Mouse (Mus musculus) stomach, embryonic 16.5 days (tissue): Measurements from ENCODE around the gene Reln. TPM values are rescaled to one million over a fixed set of nuclear protein-coding genes. Genes with fewer than 3 reads are reported as not detected.

Source experiments
- ATAC-seq: fragments of 200-750 bp; cut with Nextera tagmentation; 2 replicates; pipeline ENCODE4 v1.8.0; 2017; ENCODE audit warnings: moderate number of reproducible peaks, moderate TSS enrichment; ENCODE audit not compliant: insufficient read depth, low FRiP score
- H3K27ac ChIP-seq: fragments of 300-500 bp; sonication (generic); 2 replicates; pipeline ENCODE4 v1.5.1; 2014; ENCODE audit warnings: low read length
- H3K27me3 ChIP-seq: fragments of 300-500 bp; sonication (generic); 2 replicates; pipeline ENCODE4 v1.6.1; 2014; ENCODE audit warnings: low read length, control low read depth, mixed read lengths; ENCODE audit not compliant: control insufficient read depth, insufficient read depth
- H3K36me3 ChIP-seq: fragments of 300-500 bp; sonication (generic); 2 replicates; pipeline ENCODE4 v1.6.1; 2014; ENCODE audit warnings: low read length; ENCODE audit not compliant: control insufficient read depth, insufficient read depth
- H3K4me1 ChIP-seq: fragments of 300-500 bp; sonication (generic); 2 replicates; pipeline ENCODE4 v1.6.1; 2014; ENCODE audit warnings: low read length, control low read depth, mixed read lengths; ENCODE audit not compliant: control insufficient read depth, insufficient read depth
- H3K4me2 ChIP-seq: fragments of 300-500 bp; sonication (generic); 2 replicates; pipeline ENCODE4 v1.6.1; 2014; ENCODE audit warnings: low read depth, low read length, mixed read lengths
- H3K4me3 ChIP-seq: fragments of 300-500 bp; sonication (generic); replicated peaks from 2 replicates; pipeline ENCODE4 v1.5.1; 2014; ENCODE audit warnings: mild to moderate bottlenecking, low read length
- H3K9ac ChIP-seq: fragments of 300-500 bp; sonication (generic); 2 replicates; pipeline ENCODE4 v1.6.1; 2014; ENCODE audit warnings: low read length
- H3K9me3 ChIP-seq: fragments of 300-500 bp; sonication (generic); replicated peaks from 2 replicates; pipeline ENCODE4 v1.6.1; 2016; ENCODE audit warnings: low read length, control low read depth; ENCODE audit not compliant: control insufficient read depth
- WGBS: fragments of 180-500 bp; shearing (Covaris S2); extraction: QIAGEN DNeasy Blood & Tissue Kit; methylation state at CpG from one replicate; pipeline ENCODE4 v1.1.7; 2014; 5-methylcytosine and 5-hydroxymethylcytosine counted together
- polyA plus RNA-seq: library from polyadenylated mRNA; unstranded; fragments of >200 nt; fragmentation: Nextera tagmentation; extraction: Ambion mirVana; gene quantifications from 2 replicates; pipeline ENCODE4 v1.2.1, GENCODE M21; 2015

Gene Reln
- polyA plus RNA-seq, 1 experiment from 2014 or later, result 4.7 TPM

DNA sequence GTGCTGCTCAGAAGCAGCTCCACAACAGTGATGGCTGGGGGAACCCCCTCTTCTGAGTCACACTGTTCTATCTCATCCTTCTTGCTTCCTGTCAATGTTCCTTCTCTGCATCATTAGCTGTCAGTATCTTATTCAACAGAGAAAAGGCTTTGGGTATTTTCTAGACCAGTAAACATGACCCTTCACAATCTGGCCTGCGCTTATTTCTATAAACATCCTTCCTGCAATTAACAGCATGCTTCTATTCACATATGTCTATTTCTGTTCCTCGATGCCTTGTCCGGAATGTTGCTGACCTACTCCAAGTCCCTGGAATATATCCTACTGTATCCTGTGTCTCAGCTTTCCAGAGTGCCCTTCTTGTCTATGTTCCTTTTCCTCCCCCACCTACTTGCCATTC, 89.2 kb downstream of the Reln start:
- no peak overlapping the region for H3K27ac ChIP-seq
- H3K4me2 ChIP-seq, result no peak overlapping the region
- no peak for ATAC-seq
- no peak overlapping the region for H3K9ac ChIP-seq
- no peaks in the 10 kb centered on the region for H3K9me3 ChIP-seq
- H3K4me1 ChIP-seq, result no peaks in the 10 kb centered on the region
- no peak overlapping the region for H3K4me3 ChIP-seq
- 59% methylated on average over 3 of the region's 3 CpGs for WGBS
- no peaks in the 10 kb centered on the region for H3K27me3 ChIP-seq
- H3K36me3 ChIP-seq, result no peaks in the 10 kb centered on the region

DNA sequence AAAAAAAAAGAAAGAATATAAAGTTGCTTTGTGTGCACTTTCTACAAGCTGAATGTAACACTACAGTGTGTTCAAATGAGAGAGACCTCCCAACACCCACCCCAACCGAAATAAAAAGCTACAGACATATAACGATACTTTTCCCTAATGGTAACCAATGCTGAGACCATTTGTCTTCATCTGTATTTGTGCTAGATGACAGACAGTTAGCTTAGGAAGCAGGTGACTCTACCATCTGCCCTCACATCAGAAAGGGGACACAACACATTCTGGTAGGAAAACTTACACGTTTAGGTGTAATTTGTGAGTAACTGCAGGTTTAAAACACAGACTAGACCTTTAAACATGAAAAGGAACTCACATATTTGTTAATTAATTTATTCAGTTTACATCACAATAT, 90.6 kb downstream of the Reln start:
- 82% methylated on average over 3 of the region's 3 CpGs for WGBS

DNA sequence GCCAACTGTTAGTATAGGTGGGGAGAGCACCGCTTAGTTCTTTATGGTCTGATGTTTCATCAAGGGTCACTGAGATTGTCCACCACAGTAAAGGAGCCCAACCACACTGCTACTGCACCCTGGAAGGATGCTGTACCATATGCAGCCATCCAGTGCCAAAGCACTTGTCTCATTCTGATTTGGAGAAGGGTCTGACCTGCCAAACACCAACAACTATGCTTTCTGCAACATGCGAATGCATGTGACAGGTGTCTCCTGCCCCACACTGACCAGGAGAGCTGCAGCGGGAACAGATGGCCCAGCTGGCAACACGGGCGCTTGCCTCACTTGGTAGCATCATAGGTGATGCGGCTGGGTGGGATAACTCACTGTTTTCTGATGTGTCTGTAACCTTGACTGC, 91.2 kb downstream of the Reln start:
- Histone ChIP-seq H3K27ac (no peak overlapping the region), H3K9ac (no peak overlapping the region), H3K4me2 (no peak overlapping the region), H3K4me1 (no peaks in the 10 kb centered on the region), H3K4me3 (no peak overlapping the region), H3K9me3 (no peaks in the 10 kb centered on the region), H3K36me3 (no peaks in the 10 kb centered on the region), H3K27me3 (no peaks in the 10 kb centered on the region)
- 87% methylated on average over 6 of the region's 6 CpGs for WGBS
- ATAC-seq, result no peak

More for the DNA sequence above, 90.6 kb downstream of the Reln start:
- Histone ChIP-seq H3K9ac (no peak overlapping the region), H3K9me3 (no peaks in the 10 kb centered on the region), H3K4me3 (no peak overlapping the region), H3K36me3 (no peaks in the 10 kb centered on the region), H3K27me3 (no peaks in the 10 kb centered on the region), H3K27ac (no peak overlapping the region), H3K4me1 (no peaks in the 10 kb centered on the region), H3K4me2 (no peak overlapping the region)
- ATAC-seq, result no peak

DNA sequence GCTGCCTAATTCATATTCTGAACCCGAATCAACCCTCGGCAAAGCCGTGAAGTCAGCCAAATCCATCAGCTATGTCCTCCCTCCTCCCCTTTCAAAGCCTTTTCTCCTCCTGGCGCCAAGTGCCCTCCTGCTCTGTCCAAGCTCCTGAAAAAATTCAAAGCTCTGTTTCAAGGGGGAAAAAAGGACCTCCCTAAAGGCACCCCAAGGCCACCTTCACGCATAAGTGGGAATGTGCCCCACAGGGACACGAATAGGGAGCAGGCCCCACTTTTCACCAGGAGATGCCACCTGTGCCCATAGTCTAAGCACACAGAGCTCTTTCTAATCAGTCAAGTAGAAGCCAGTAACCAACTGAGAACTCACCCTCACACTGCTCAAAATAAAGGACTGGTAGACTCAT, 96.7 kb downstream of the Reln start:
- 80% methylated on average over 6 of the region's 6 CpGs for WGBS

DNA sequence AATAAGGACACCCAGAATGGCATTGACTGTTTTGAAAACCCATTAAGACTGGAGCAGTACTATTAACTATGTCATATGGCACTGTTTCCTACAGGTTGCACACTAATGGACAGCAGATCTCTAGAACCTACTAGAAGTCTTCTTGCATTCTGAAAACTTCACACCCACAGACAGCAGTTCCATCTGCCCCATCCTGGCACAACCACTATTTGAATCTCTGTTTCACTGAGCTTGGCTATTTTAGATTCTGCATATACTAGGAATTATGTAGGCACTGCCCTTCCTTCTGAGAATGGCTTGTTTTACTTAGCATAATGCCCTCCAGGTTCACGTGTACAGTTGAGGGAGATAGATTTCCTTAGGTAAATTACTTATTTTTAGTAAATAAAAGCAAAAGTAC, 99.4 kb downstream of the Reln start:
- no peaks in the 10 kb centered on the region for H3K9me3 ChIP-seq
- H3K4me1 ChIP-seq, result no peaks in the 10 kb centered on the region
- no peak overlapping the region for H3K4me2 ChIP-seq
- ATAC-seq, result no peak
- no peak overlapping the region for H3K27ac ChIP-seq
- WGBS, result 85% methylated on average over 1 of the region's 1 CpGs
- no peaks in the 10 kb centered on the region for H3K27me3 ChIP-seq
- no peak overlapping the region for H3K9ac ChIP-seq
- no peak overlapping the region for H3K4me3 ChIP-seq
- H3K36me3 ChIP-seq, result no peaks in the 10 kb centered on the region

More for the DNA sequence above, 96.7 kb downstream of the Reln start:
- Histone ChIP-seq H3K4me2 (no peak overlapping the region), H3K27me3 (no peaks in the 10 kb centered on the region), H3K9ac (no peak overlapping the region), H3K36me3 (no peaks in the 10 kb centered on the region), H3K4me3 (no peak overlapping the region), H3K9me3 (no peaks in the 10 kb centered on the region), H3K27ac (no peak overlapping the region), H3K4me1 (no peaks in the 10 kb centered on the region)
- ATAC-seq, result no peak

DNA sequence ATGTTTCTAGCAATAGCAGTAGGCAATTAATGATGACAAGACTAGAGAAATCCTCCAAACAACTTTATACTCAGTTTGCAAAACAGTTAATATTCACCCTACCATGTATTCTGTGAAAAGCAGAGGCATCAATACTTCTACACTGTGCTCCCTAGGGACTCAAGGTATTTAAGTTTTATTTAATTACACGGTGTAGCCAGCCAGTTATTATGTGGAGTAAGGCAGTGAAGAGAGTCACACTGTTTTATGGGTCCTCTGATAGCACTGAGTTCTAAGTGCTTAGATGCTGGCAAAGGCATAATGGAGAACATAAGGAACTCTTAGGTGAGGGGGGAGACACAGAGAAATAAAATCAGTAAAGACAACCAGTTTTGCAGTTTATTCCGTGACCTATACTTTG, 101.0 kb downstream of the Reln start:
- no peak for ATAC-seq
- H3K36me3 ChIP-seq, result no peaks in the 10 kb centered on the region
- H3K4me3 ChIP-seq, result no peak overlapping the region
- H3K9ac ChIP-seq, result no peak overlapping the region
- H3K4me2 ChIP-seq, result no peak overlapping the region
- no peaks in the 10 kb centered on the region for H3K9me3 ChIP-seq
- no peaks in the 10 kb centered on the region for H3K4me1 ChIP-seq
- no peaks in the 10 kb centered on the region for H3K27me3 ChIP-seq
- 77% methylated on average over 2 of the region's 2 CpGs for WGBS
- H3K27ac ChIP-seq, result no peak overlapping the region

GRCm38 (mm10) chr5:22241560-22241959, 102.9 kb downstream of the Reln start:
- no peak overlapping the region for H3K4me3 ChIP-seq
- no peak for ATAC-seq
- no peak overlapping the region for H3K27ac ChIP-seq
- H3K4me2 ChIP-seq, result no peak overlapping the region
- WGBS, result 80% methylated on average over 4 of the region's 4 CpGs
- no peaks in the 10 kb centered on the region for H3K27me3 ChIP-seq
- no peaks in the 10 kb centered on the region for H3K36me3 ChIP-seq
- no peaks in the 10 kb centered on the region for H3K9me3 ChIP-seq
- H3K9ac ChIP-seq, result no peak overlapping the region
- no peaks in the 10 kb centered on the region for H3K4me1 ChIP-seq

DNA sequence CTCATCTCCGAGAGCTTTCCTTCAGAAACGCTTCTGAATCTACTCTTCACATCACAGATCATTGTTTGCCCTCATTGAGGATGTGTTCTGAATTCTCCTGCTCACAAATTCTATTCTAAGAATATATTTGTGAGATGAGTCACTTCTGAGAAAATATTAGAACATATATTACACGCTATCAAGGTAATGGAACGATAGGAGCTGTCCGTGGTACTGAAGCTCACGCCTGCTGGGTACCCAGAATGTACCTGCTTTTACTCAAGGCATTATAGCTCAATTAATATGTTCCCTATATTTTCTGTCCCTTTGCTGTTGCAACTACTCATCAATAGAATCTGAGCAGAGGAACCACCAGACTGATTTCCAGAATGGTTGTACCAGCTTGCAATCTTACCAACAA, 107.7 kb downstream of the Reln start:
- Histone ChIP-seq H3K4me3 (no peak overlapping the region), H3K9ac (no peak overlapping the region), H3K9me3 (no peaks in the 10 kb centered on the region), H3K4me1 (no peaks in the 10 kb centered on the region), H3K36me3 (no peaks in the 10 kb centered on the region), H3K27me3 (no peaks in the 10 kb centered on the region), H3K4me2 (no peak overlapping the region), H3K27ac (no peak overlapping the region)
- no peak for ATAC-seq
- 61% methylated on average over 6 of the region's 6 CpGs for WGBS

- no peaks in the 10 kb centered on the region for H3K36me3 ChIP-seq
- H3K27me3 ChIP-seq, result no peaks in the 10 kb centered on the region
- no peak for ATAC-seq
- H3K4me2 ChIP-seq, result no peak overlapping the region
- no peak overlapping the region for H3K27ac ChIP-seq
- no peak overlapping the region for H3K9ac ChIP-seq
- no peak overlapping the region for H3K4me3 ChIP-seq
- H3K9me3 ChIP-seq, result no peaks in the 10 kb centered on the region
- H3K4me1 ChIP-seq, result no peaks in the 10 kb centered on the region
- WGBS, result 72% methylated on average over 4 of the region's 4 CpGs
These were observed 120.0 kb downstream of the Reln start for GRCm38 (mm10) chr5:22224515-22224914.

- no peaks in the 10 kb centered on the region for H3K4me1 ChIP-seq
- ATAC-seq, result no peak
These were observed 120.6 kb downstream of the Reln start for GRCm38 (mm10) chr5:22223940-22224339.

More at GRCm38 (mm10) chr5:22223940-22224339, 120.6 kb downstream of the Reln start:
- no peak overlapping the region for H3K27ac ChIP-seq
- H3K9ac ChIP-seq, result no peak overlapping the region
- H3K4me3 ChIP-seq, result no peak overlapping the region
- no peak overlapping the region for H3K4me2 ChIP-seq
- no peaks in the 10 kb centered on the region for H3K27me3 ChIP-seq
- no peaks in the 10 kb centered on the region for H3K9me3 ChIP-seq
- 74% methylated on average over 2 of the region's 2 CpGs for WGBS
- no peaks in the 10 kb centered on the region for H3K36me3 ChIP-seq
